ENCODE assay signal across 12 mouse cellular contexts in genomic region chr5:4595010-4595409, GRCm38 (mm10).
DNase-seq lines count a peak whose midpoint lies in the region; ATAC-seq and TF ChIP-seq lines count a peak whose summit lies in the region.
"Had no signal": no experiment of that assay in that cellular context is flagged by ENCODE, and none has a peak within 500 bp of the region (broad histone marks: within the 10 kb centered on the region; RNA-seq: fewer than 3 reads in every experiment).

No protein-coding gene starts in this region.

- H3K4me2 ChIP-seq in lung, postnatal 0 days (replicated peaks; ENCODE audit: low read depth, low read length): no peak overlapping the region
- H3K4me2 ChIP-seq: liver, embryonic 15.5 days had no signal

- no peaks in the 10 kb centered on the region for H3K9me3 ChIP-seq in lung, postnatal 0 days (ENCODE audit: low read length)
- H3K9me3 ChIP-seq: liver, embryonic 15.5 days had no signal

- no peak overlapping the region for H3K9ac ChIP-seq in lung, postnatal 0 days (replicated peaks; ENCODE audit: low read depth)
- H3K9ac ChIP-seq: liver, embryonic 15.5 days had no signal

- intact Hi-C loops in heart, postnatal 25 days (cut with DNase I): no loop called here

- peak; percentile 4 for DNase-seq in heart, postnatal 25 days (ENCODE audit: low spot score)
- no peak for DNase-seq in heart, postnatal 4 days
- peak; percentile 99 for DNase-seq in adipocyte (ENCODE audit: low spot score)
- DNase-seq in kidney, adult 2 months: peak; percentile 84
- peak; percentile 84 for DNase-seq in lung, postnatal 0 days (ENCODE audit: low spot score)
- DNase-seq in left cerebral cortex, adult 18-20 months (ENCODE audit: low spot score in 2 of 2): no peak
- no peak for DNase-seq in cerebellum, adult 18-20 months
- DNase-seq: cerebellum, postnatal 25 days; gastrocnemius, postnatal 14 days had no signal

- ATAC-seq in lung, postnatal 0 days: peak; percentile 81
- ATAC-seq: intestine, embryonic 16.5 days had no signal

- no peak overlapping the region for H3K27ac ChIP-seq in kidney, adult 2 months (ENCODE audit: insufficient read depth, low read depth, low read length)
- H3K27ac ChIP-seq in lung, postnatal 0 days (ENCODE audit: low read length): no peak overlapping the region
- H3K27ac ChIP-seq: liver, embryonic 15.5 days had no signal

- 28% methylated on average over 2 of the region's 2 CpGs for WGBS in kidney, adult 2 months
- 19% methylated on average over 2 of the region's 2 CpGs for WGBS in lung, postnatal 0 days

- no peaks in the 10 kb centered on the region for H3K36me3 ChIP-seq in kidney, adult 2 months (ENCODE audit: control insufficient read depth, insufficient read depth, low read length)
- H3K36me3 ChIP-seq in lung, postnatal 0 days (ENCODE audit: insufficient read depth, low read length): no peaks in the 10 kb centered on the region
- H3K36me3 ChIP-seq: liver, embryonic 15.5 days had no signal

- H3K4me1 ChIP-seq in kidney, adult 2 months (ENCODE audit: control insufficient read depth, insufficient read depth, low read length): peaks cover 12% of the 10 kb centered on the region
- no peaks in the 10 kb centered on the region for H3K4me1 ChIP-seq in lung, postnatal 0 days (ENCODE audit: insufficient read depth, low read depth, low read length)
- H3K4me1 ChIP-seq: liver, embryonic 15.5 days had no signal

- no peak for TF ChIP-seq POLR2A in kidney, adult 2 months (IDR thresholded peaks at IDR 0.05; ENCODE audit: low read depth, low read length)

- no peak overlapping the region for H3K4me3 ChIP-seq in kidney, adult 2 months (ENCODE audit: insufficient read depth, low read depth, low read length)
- no peak overlapping the region for H3K4me3 ChIP-seq in lung, postnatal 0 days (ENCODE audit: low read depth, low read length)
- H3K4me3 ChIP-seq: liver, embryonic 15.5 days had no signal

- no peak for TF ChIP-seq CTCF in kidney, adult 2 months (conservative IDR thresholded peaks at IDR 0.05; ENCODE audit: insufficient read depth, insufficient read length, low read depth, low read length)
- no peak for TF ChIP-seq CTCF in lung, postnatal 0 days (IDR thresholded peaks at IDR 0.05)

- peak; percentile 14; the same call in 1 of the 2 replicates for TF ChIP-seq EP300 in lung, postnatal 0 days (IDR thresholded peaks at IDR 0.05)

- no peaks in the 10 kb centered on the region for H3K27me3 ChIP-seq in kidney, adult 2 months (replicated peaks; ENCODE audit: control insufficient read depth, insufficient read depth, low read length)
- H3K27me3 ChIP-seq in lung, postnatal 0 days (replicated peaks; ENCODE audit: insufficient read depth, low read length): no peaks in the 10 kb centered on the region
- H3K27me3 ChIP-seq: CH12.LX; liver, embryonic 15.5 days had no signal

Comparison
In these comparisons a context has a peak if more than half of its experiments do, and no peak if none do; other contexts are left out.
1. DNase-seq: peak in heart, postnatal 25 days (single experiment), adipocyte (single experiment), kidney, adult 2 months (single experiment) and lung, postnatal 0 days (single experiment); none in heart, postnatal 4 days (single experiment), left cerebral cortex, adult 18-20 months (0 of 2) and cerebellum, adult 18-20 months (0 of 2).